Mouse (Mus musculus): ENCODE measurements at regions not wholly inside any gene's neighbourhood (a gene's known extent, or its start where the extent isn't known, plus 50 kb on each side); places are given as distances from the start of the nearest gene placed in this dataset.

DNA sequence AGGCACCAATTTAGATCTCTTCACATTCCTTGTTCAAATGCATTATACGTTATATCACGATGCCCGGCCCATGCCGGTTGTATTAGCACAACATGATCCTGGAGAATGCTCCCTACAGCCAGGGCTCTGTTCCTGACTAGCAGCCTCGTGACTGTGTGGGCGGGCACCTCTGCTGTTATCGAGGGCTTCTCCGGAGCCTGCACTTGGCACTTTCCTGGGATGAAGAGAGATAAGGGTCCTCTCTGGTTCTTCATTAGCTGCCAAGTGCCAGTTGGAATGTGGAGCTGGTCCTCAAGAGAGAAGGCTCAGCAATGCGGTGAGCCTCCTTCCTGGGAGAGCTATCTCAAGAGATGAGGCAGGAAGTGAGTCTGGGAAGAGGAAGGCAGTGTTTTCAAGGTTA, 598.9 kb upstream of the AI429214 start:
- TF ChIP-seq POLR2A (IDR thresholded peaks at IDR 0.05; ENCODE audit: borderline replicate concordance, extremely low read depth, insufficient read depth, insufficient read length, poor library complexity, severe bottlenecking) (no peak), CTCF (IDR thresholded peaks at IDR 0.05; ENCODE audit: borderline replicate concordance, extremely low read depth, insufficient read depth, insufficient read length) (no peak)
